Mouse (Mus musculus) ES-Bruce4 (cell line): ENCODE results near the gene Cited2.

Source experiments
- CTCF ChIP-seq: IDR thresholded peaks from one replicate; pipeline ENCODE4 v1.8.1; 2011; ENCODE audit warnings: low read depth, low read length
- EP300 ChIP-seq: IDR thresholded peaks from 2 replicates; pipeline ENCODE4 v1.6.1; 2011; ENCODE audit warnings: low read depth, low read length; ENCODE audit not compliant: insufficient read depth
- POLR2A ChIP-seq: IDR thresholded peaks from one replicate; pipeline ENCODE4 v1.8.1; 2011; ENCODE audit warnings: low read length; ENCODE audit not compliant: insufficient read depth

- TF ChIP-seq CTCF (no peak), POLR2A (no peak), EP300 (no peak)
Observed at GRCm38 (mm10) chr10:17725644-17726372, 2.8 kb downstream of the Cited2 start.
